Mouse (Mus musculus) leukemia stem cell, adult 10-12 weeks (primary cell): ENCODE results near the gene Rab23. TPM values are rescaled to one million over a fixed set of nuclear protein-coding genes. Genes with fewer than 3 reads are reported as not detected.

Experiments
- polyA plus RNA-seq: library from polyadenylated mRNA; stranded (reverse); fragments of >175 nt; gene quantifications from 2 replicates; pipeline ENCODE4 v1.2.3, GENCODE M21; 2012; ENCODE audit warnings: low replicate concordance

Gene Rab23
- polyA plus RNA-seq, result 2.5 and 3.6 TPM in 2 replicates

GRCm38 (mm10) chr1:33719733-33720225, at the start of gene Rab23:
Gene Rab23 (plus strand): TSS chr1:33719887.

GRCm38 (mm10) chr1:33757491-33758041, 37.9 kb downstream of the Rab23 start, which contains the start of gene Bag2:
Gene Bag2 (minus strand): TSS chr1:33757795.

Other genes with a start within 250 kb of the Rab23 start
- 2.4 and 13.8 TPM in 2 replicates for gene Prim2, start 50.1 kb upstream of the Rab23 start, polyA plus RNA-seq
- 12.4 and 17.0 TPM in 2 replicates for gene Bag2, start 37.9 kb downstream of the Rab23 start, polyA plus RNA-seq
- gene Zfp451, start 94.7 kb downstream of the Rab23 start, polyA plus RNA-seq, result 5.1 and 7.0 TPM in 2 replicates
- gene Bend6, start 187.9 kb downstream of the Rab23 start, polyA plus RNA-seq, result 0.55 TPM in 1 of 2 replicates, not detected in the other
- gene Dst, start 188.3 kb downstream of the Rab23 start, polyA plus RNA-seq, result 5.7 and 7.4 TPM in 2 replicates